Mouse (Mus musculus): ENCODE data around the gene Nucb1. TPM values are rescaled to one million over a fixed set of nuclear protein-coding genes. Genes with fewer than 3 reads are reported as not detected.

Nucb1 gene
- 278 and 296 TPM in 2 replicates for polyA plus RNA-seq (2012; ENCODE audit: insufficient read depth, insufficient read length, missing spikeins)

GRCm38 (mm10) chr7:45509912-45510787 is at the start of gene Nucb1:
Gene Nucb1, minus strand, starts transcription at chr7:45510406.
- Histone ChIP-seq H3K27ac (ENCODE audit: insufficient read depth, low read depth, low read length) (peak within 1 kb of the TSS; percentile 95), H3K4me3 (ENCODE audit: insufficient read depth, low read length) (peak within 1 kb of the TSS; percentile 77), H3K4me1 (ENCODE audit: control insufficient read depth, insufficient read depth, low read length) (peaks cover 18% of the 10 kb centered on the region)
- TF ChIP-seq POLR2A (IDR thresholded peaks at IDR 0.05; ENCODE audit: borderline replicate concordance, low read depth, low read length) = no peak; the same call in 1 of the 2 replicates
- no peak for TF ChIP-seq CTCF (IDR thresholded peaks at IDR 0.05; ENCODE audit: low read depth, low read length)

GRCm38 (mm10) chr7:45558907-45559306 is 48.7 kb upstream of the Nucb1 start:
- Histone ChIP-seq H3K4me3 (ENCODE audit: insufficient read depth, low read length) (no peak overlapping the region), H3K27ac (ENCODE audit: insufficient read depth, low read depth, low read length) (no peak overlapping the region), H3K4me1 (ENCODE audit: control insufficient read depth, insufficient read depth, low read length) (peaks cover 27% of the 10 kb centered on the region)
- TF ChIP-seq CTCF (IDR thresholded peaks at IDR 0.05; ENCODE audit: low read depth, low read length) (no peak), POLR2A (IDR thresholded peaks at IDR 0.05; ENCODE audit: borderline replicate concordance, low read depth, low read length) (no peak)

GRCm38 (mm10) chr7:45555787-45556186 is 45.6 kb upstream of the Nucb1 start:
- TF ChIP-seq POLR2A (IDR thresholded peaks at IDR 0.05; ENCODE audit: borderline replicate concordance, low read depth, low read length) = no peak
- no peak; the same call in 1 of the 2 replicates for TF ChIP-seq CTCF (IDR thresholded peaks at IDR 0.05; ENCODE audit: low read depth, low read length)
- Histone ChIP-seq H3K4me3 (ENCODE audit: insufficient read depth, low read length) (no peak overlapping the region), H3K27ac (ENCODE audit: insufficient read depth, low read depth, low read length) (no peak overlapping the region), H3K4me1 (ENCODE audit: control insufficient read depth, insufficient read depth, low read length) (peaks cover 7% of the 10 kb centered on the region)

DNA sequence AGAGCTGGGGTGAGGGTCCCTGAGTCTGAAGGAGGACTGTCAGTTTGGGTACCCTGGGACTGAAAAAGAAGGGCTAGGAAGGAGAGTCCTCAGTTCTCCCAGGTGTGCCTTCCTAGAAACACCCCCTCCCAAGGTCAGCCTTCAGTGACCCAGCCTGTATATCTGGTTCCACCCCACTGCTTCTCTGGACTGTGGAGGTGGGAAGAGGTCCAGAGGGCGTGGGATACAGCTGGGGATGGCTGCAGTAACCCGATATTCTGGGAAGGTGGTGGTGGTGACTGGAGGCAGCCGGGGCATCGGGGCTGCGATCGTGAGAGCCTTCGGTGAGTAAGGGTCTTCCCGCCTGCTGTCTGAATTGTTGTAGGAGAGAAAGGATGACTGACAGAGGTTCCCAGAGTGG is 44.5 kb upstream of the Nucb1 start, which contains the start of gene Hsd17b14:
Hsd17b14 (plus strand) TSS at position 150 of the 400 bp plus-strand sequence.
- H3K27ac ChIP-seq (ENCODE audit: insufficient read depth, low read depth, low read length) = no peak within 1 kb of the TSS
- TF ChIP-seq CTCF (IDR thresholded peaks at IDR 0.05; ENCODE audit: low read depth, low read length) = no peak
- no peak for TF ChIP-seq POLR2A (IDR thresholded peaks at IDR 0.05; ENCODE audit: borderline replicate concordance, low read depth, low read length)
- H3K4me1 ChIP-seq (ENCODE audit: control insufficient read depth, insufficient read depth, low read length) = peaks cover 3% of the 10 kb centered on the region; the same call in 1 of the 2 replicates
- no peak within 1 kb of the TSS for H3K4me3 ChIP-seq (ENCODE audit: insufficient read depth, low read length)

DNA sequence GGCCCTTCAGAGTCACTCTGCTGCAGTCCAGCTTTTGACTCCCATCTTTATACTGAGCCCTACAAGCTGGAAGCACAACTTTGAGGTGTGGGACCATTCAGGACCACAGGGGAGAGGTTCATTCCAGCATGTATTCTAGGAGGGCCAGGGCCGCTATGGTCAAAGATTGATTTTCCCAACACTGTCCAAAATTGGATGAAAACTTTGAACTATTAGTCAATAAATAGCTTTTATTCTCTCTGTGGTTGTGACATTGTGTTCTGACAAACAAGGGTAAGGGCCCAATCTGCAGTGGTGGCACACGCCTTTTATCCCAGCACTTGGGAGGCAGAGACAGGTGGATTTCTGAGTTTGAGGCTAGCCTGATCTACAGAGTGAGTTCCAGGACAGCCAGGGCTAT is 43.8 kb upstream of the Nucb1 start:
- Histone ChIP-seq H3K27ac (ENCODE audit: insufficient read depth, low read depth, low read length) (no peak overlapping the region), H3K4me3 (ENCODE audit: insufficient read depth, low read length) (no peak overlapping the region)
- no peak for TF ChIP-seq CTCF (IDR thresholded peaks at IDR 0.05; ENCODE audit: low read depth, low read length)
- TF ChIP-seq POLR2A (IDR thresholded peaks at IDR 0.05; ENCODE audit: borderline replicate concordance, low read depth, low read length) = no peak

GRCm38 (mm10) chr7:45553519-45553918 is 43.3 kb upstream of the Nucb1 start:
- no peak overlapping the region for H3K4me3 ChIP-seq (ENCODE audit: insufficient read depth, low read length)
- no peak overlapping the region for H3K27ac ChIP-seq (ENCODE audit: insufficient read depth, low read depth, low read length)
- no peak for TF ChIP-seq POLR2A (IDR thresholded peaks at IDR 0.05; ENCODE audit: borderline replicate concordance, low read depth, low read length)
- no peak for TF ChIP-seq CTCF (IDR thresholded peaks at IDR 0.05; ENCODE audit: low read depth, low read length)
- peaks cover 3% of the 10 kb centered on the region; the same call in 1 of the 2 replicates for H3K4me1 ChIP-seq (ENCODE audit: control insufficient read depth, insufficient read depth, low read length)

More for the DNA sequence above, 43.8 kb upstream of the Nucb1 start:
- peaks cover 3% of the 10 kb centered on the region; the same call in 1 of the 2 replicates for H3K4me1 ChIP-seq (ENCODE audit: control insufficient read depth, insufficient read depth, low read length)

DNA sequence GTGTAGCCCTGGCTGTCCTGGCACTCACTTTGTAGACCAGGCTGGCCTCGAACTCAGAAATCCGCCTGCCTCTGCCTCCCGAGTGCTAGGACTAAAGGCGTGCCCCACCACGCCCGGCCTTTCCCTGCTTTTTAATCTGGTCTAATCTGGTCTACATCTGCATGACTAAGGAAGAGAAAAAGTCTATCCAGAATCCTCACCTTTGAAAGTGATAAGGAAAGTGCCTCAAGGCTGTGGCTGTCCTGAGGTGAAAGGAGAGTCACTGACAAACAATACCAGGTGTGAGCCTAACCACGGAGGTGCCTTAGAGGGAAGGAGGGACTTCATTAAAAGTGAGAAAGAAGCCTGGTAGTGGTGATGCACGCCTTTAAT is 41.3 kb upstream of the Nucb1 start:
- H3K4me1 ChIP-seq (ENCODE audit: control insufficient read depth, insufficient read depth, low read length) = peaks cover 3% of the 10 kb centered on the region; the same call in 1 of the 2 replicates
- H3K4me3 ChIP-seq (ENCODE audit: insufficient read depth, low read length) = no peak overlapping the region
- no peak overlapping the region for H3K27ac ChIP-seq (ENCODE audit: insufficient read depth, low read depth, low read length)
- no peak for TF ChIP-seq POLR2A (IDR thresholded peaks at IDR 0.05; ENCODE audit: borderline replicate concordance, low read depth, low read length)
- no peak for TF ChIP-seq CTCF (IDR thresholded peaks at IDR 0.05; ENCODE audit: low read depth, low read length)

DNA sequence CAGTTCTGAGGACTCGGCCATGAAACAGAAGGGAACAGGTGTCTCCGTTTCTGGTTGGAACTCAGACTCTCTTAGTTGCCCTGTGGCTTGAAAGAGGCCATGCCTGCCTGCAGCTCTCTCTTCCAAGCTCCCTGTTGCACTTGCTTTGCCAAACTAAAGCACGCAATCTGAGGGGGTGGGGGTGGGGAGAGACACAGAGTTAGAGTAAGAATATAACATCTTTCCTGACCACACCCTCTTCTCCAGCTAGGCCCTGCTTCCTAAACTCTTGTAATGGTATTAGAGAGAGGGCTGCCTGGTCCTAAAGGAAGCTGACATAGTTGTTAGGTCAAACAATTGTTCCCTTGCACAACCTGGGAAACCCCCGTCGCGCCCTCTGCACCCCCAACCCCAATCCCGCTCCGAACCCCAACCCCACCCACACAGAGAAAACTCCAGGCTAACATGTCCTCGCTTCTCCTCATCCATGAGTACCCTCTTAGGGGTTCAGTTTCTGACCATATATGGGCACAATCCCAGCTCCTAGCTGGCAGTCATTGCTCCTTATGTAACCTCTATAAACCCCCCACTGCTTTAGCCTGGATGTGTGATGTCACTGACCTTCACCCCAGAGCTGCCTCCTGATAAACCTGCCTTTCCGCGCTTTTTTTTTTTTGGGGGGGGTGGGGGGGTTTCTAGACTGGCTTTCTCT is 40.8 kb upstream of the Nucb1 start:
- Histone ChIP-seq H3K4me1 (ENCODE audit: control insufficient read depth, insufficient read depth, low read length) (peaks cover 3% of the 10 kb centered on the region; the same call in 1 of the 2 replicates), H3K4me3 (ENCODE audit: insufficient read depth, low read length) (no peak overlapping the region), H3K27ac (ENCODE audit: insufficient read depth, low read depth, low read length) (no peak overlapping the region)
- no peak for TF ChIP-seq CTCF (IDR thresholded peaks at IDR 0.05; ENCODE audit: low read depth, low read length)
- no peak for TF ChIP-seq POLR2A (IDR thresholded peaks at IDR 0.05; ENCODE audit: borderline replicate concordance, low read depth, low read length)

GRCm38 (mm10) chr7:45549641-45550436 is 39.6 kb upstream of the Nucb1 start:
- TF ChIP-seq CTCF (IDR thresholded peaks at IDR 0.05; ENCODE audit: low read depth, low read length) (no peak), POLR2A (IDR thresholded peaks at IDR 0.05; ENCODE audit: borderline replicate concordance, low read depth, low read length) (no peak)
- no peak overlapping the region for H3K27ac ChIP-seq (ENCODE audit: insufficient read depth, low read depth, low read length)
- H3K4me1 ChIP-seq (ENCODE audit: control insufficient read depth, insufficient read depth, low read length) = peaks cover 3% of the 10 kb centered on the region; the same call in 1 of the 2 replicates
- no peak overlapping the region for H3K4me3 ChIP-seq (ENCODE audit: insufficient read depth, low read length)

Measured in bone marrow macrophage, adult 2 months (primary cell).